Mouse (Mus musculus) bone marrow macrophage, adult 2 months (primary cell): ENCODE measurements at regions not wholly inside any gene's neighbourhood (a gene's known extent, or its start where the extent isn't known, plus 50 kb on each side); places are given as distances from the start of the nearest gene placed in this dataset.
"Not testable (repeated sequence)": the region's sequence is repeated elsewhere in the genome, so short reads cannot be mapped to it uniquely, and the experiment has no call there.

Source experiments
- H3K27ac ChIP-seq: 2 replicates; pipeline ENCODE4 v1.5.1; 2012; ENCODE audit warnings: low read depth, low read length; ENCODE audit not compliant: insufficient read depth
- H3K4me1 ChIP-seq: 2 replicates; pipeline ENCODE4 v1.6.1; 2012; ENCODE audit warnings: low read length; ENCODE audit not compliant: control insufficient read depth, insufficient read depth
- H3K4me3 ChIP-seq: 2 replicates; pipeline ENCODE4 v1.5.1; 2012; ENCODE audit warnings: mild to moderate bottlenecking, low read length, moderate library complexity; ENCODE audit not compliant: insufficient read depth
- CTCF ChIP-seq: IDR thresholded peaks from 2 replicates; pipeline ENCODE4 v1.5.1; 2012; ENCODE audit warnings: low read depth, mild to moderate bottlenecking, low read length, moderate library complexity
- POLR2A ChIP-seq: IDR thresholded peaks from 2 replicates; pipeline ENCODE4 v1.6.1; 2012; ENCODE audit warnings: mild to moderate bottlenecking, low read depth, low read length, borderline replicate concordance

GRCm38 (mm10) chr13:102014514-102014913 lies 246.5 kb upstream of the Pik3r1 start:
- no peak for TF ChIP-seq CTCF
- TF ChIP-seq POLR2A, result no peak
- Histone ChIP-seq H3K27ac (no peak overlapping the region), H3K4me1 (no peaks in the 10 kb centered on the region), H3K4me3 (no peak overlapping the region)

GRCm38 (mm10) chr13:102014958-102015357 lies 246.9 kb upstream of the Pik3r1 start:
- TF ChIP-seq CTCF (no peak), POLR2A (no peak)
- no peaks in the 10 kb centered on the region for H3K4me1 ChIP-seq
- no peak overlapping the region for H3K27ac ChIP-seq
- no peak overlapping the region for H3K4me3 ChIP-seq

- TF ChIP-seq POLR2A (no peak), CTCF (no peak)
- Histone ChIP-seq H3K4me1 (no peaks in the 10 kb centered on the region), H3K4me3 (no peak overlapping the region), H3K27ac (no peak overlapping the region)
Measured at GRCm38 (mm10) chr13:102016518-102016917, 248.5 kb upstream of the Pik3r1 start.

GRCm38 (mm10) chr13:102022273-102022672 lies 254.3 kb upstream of the Pik3r1 start:
- TF ChIP-seq CTCF (no peak), POLR2A (no peak)
- no peaks in the 10 kb centered on the region for H3K4me1 ChIP-seq
- no peak overlapping the region for H3K27ac ChIP-seq
- H3K4me3 ChIP-seq, result no peak overlapping the region

- TF ChIP-seq POLR2A, result no peak
- TF ChIP-seq CTCF, result no peak
- no peak overlapping the region for H3K4me3 ChIP-seq
- H3K27ac ChIP-seq, result no peak overlapping the region
- H3K4me1 ChIP-seq, result no peaks in the 10 kb centered on the region
Measured at GRCm38 (mm10) chr13:102022757-102023156, 254.7 kb upstream of the Pik3r1 start.

GRCm38 (mm10) chr13:102023624-102024023 lies 255.6 kb upstream of the Pik3r1 start:
- H3K4me1 ChIP-seq, result no peaks in the 10 kb centered on the region
- TF ChIP-seq POLR2A, result no peak
- no peak for TF ChIP-seq CTCF
- no peak overlapping the region for H3K27ac ChIP-seq
- H3K4me3 ChIP-seq, result no peak overlapping the region

GRCm38 (mm10) chr13:102025138-102025537 lies 257.1 kb upstream of the Pik3r1 start:
- H3K27ac ChIP-seq, result no peak overlapping the region
- no peak for TF ChIP-seq POLR2A
- no peak for TF ChIP-seq CTCF
- no peaks in the 10 kb centered on the region for H3K4me1 ChIP-seq
- H3K4me3 ChIP-seq, result no peak overlapping the region

GRCm38 (mm10) chr13:102025547-102025946 lies 257.5 kb upstream of the Pik3r1 start:
- H3K4me1 ChIP-seq, H3K27ac ChIP-seq, H3K4me3 ChIP-seq: not testable (repeated sequence)

- no peak for TF ChIP-seq CTCF
- TF ChIP-seq POLR2A, result no peak
- no peak overlapping the region for H3K27ac ChIP-seq
- H3K4me1 ChIP-seq, result no peaks in the 10 kb centered on the region
- no peak overlapping the region for H3K4me3 ChIP-seq
Measured at GRCm38 (mm10) chr13:102031416-102031815, 263.4 kb upstream of the Pik3r1 start.

- TF ChIP-seq CTCF, result no peak
- no peak overlapping the region for H3K4me3 ChIP-seq
- no peaks in the 10 kb centered on the region for H3K4me1 ChIP-seq
- no peak overlapping the region for H3K27ac ChIP-seq
Measured at GRCm38 (mm10) chr13:102034484-102034883, 266.5 kb upstream of the Pik3r1 start.

- TF ChIP-seq POLR2A, result no peak
- no peak for TF ChIP-seq CTCF
- Histone ChIP-seq H3K4me1 (no peaks in the 10 kb centered on the region), H3K4me3 (no peak overlapping the region), H3K27ac (no peak overlapping the region)
Measured at GRCm38 (mm10) chr13:102036001-102036400, 268.0 kb upstream of the Pik3r1 start.
